Mouse (Mus musculus): Measurements from ENCODE around the gene Mettl8.

Mettl8 gene

DNA sequence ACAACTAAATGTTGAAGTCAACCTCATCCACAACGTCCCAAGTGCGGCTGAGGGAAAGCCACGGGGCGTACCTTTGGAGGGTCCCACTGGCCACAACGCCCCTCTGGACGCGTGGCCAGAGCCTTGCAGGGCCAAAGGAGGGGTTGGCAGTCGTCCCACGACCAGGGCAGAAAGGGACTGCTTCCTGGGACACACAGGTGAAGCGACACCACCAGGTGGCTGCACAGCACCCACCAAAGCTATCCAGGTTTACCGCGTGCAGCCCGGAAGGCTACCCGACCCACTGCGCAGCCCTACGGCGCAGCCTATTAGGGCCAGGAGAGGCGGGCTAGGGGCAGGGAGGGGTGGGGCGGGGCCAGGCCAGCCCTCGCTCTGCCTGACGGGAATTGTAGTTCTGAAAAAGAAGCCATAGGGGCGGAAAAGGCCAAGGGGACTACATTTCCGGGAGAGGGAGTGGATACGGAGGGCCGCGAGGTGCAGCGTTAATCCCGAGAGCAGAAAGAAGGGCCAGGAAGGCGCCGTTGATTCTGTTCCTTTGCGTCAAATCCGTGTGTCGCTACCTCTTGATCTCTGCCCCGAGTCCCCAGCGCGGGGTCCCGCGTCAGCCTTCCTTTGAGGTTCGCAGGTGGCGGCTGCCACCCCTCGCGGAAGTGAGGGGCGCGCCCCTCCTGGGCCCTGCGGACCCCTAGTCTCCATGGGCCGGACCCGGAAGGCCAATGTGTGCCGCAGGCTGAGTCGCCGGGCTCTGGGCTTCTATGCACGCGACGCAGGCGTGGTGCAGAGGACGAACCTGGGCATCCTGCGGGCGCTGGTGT lies at the start of gene Mettl8, which contains the start of gene Dcaf17:
TSS of gene Mettl8 (minus strand) at position 284 of the 815 bp plus-strand sequence.
TSS of gene Dcaf17 (plus strand) at position 29 of the 815 bp plus-strand sequence.
- peak; percentile 94 for DNase-seq

- DNase-seq: no peak
Observed at GRCm38 (mm10) chr2:71104696-71105095, 49.3 kb upstream of the Mettl8 start.

DNA sequence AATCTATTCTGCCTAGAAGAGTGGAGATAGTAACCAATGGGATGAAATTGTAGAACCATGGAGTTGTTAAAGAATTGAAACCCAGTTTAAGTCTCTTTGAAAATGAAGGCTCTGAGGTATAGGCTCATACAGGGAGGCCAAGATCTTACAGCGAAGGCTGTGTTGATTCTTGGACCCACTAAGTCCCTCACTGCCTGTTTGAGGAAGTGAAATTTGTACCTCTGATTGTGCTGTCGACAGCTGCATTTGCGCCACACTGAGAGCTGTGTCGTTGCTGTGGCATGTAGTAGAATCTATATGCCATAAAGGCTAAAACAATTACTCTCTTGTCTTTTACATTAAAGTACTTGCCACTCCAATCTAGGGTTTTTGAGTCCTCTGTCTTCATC lies 47.9 kb upstream of the Mettl8 start:
- DNase-seq: no peak

- DNase-seq: no peak
Observed at GRCm38 (mm10) chr2:71102621-71103291, 47.4 kb upstream of the Mettl8 start.

GRCm38 (mm10) chr2:71096170-71096569 lies 40.8 kb upstream of the Mettl8 start:
- no peak for DNase-seq

- DNase-seq: no peak
Observed at GRCm38 (mm10) chr2:71090660-71091445, 35.5 kb upstream of the Mettl8 start.

GRCm38 (mm10) chr2:71089766-71090165 lies 34.4 kb upstream of the Mettl8 start:
- DNase-seq: no peak

- DNase-seq: no peak
Observed at GRCm38 (mm10) chr2:71083454-71084193, 28.2 kb upstream of the Mettl8 start.

DNA sequence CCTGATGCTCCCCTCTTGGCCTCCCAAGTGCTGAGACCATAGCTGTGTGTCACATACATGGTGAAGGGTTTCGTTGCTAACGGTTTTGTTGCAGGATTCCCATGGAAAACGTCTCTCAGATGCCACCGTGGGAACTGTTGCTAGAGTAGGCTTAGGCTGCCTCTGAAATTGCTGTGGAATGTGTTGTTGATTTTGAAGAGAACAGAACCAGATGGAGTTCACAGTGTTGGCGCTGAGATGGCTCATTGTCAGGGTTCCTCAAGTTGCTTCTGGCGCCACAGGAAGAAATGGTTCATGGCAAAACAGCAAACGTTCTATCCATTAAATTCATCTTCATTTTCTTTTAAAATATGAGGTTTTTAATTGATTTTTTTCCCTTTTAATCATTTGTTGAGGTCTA lies 27.0 kb upstream of the Mettl8 start:
- DNase-seq: no peak

- DNase-seq: no peak
Observed at GRCm38 (mm10) chr2:71073828-71074227, 18.4 kb upstream of the Mettl8 start.

DNA sequence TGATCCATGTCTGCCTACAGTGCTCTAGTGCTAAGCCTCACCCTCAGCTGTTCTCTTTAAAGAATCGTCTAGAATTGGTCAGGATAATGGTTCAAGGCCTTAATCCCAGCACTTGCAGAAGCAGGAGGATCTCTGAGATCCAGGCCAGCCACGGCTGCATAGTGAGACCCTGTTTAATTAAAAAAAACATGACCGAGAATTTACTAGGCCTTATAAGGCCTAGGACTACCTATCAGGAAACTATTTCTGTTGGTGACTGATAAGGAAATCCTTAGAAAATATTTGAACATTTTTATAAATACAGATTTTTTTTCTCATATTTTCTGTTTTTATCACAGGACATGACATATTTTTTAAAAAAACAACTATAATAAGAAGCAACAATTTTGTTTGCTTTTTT lies 17.9 kb upstream of the Mettl8 start:
- DNase-seq: no peak

- DNase-seq: no peak
Observed at GRCm38 (mm10) chr2:71071601-71072000, 16.2 kb upstream of the Mettl8 start.

DNA sequence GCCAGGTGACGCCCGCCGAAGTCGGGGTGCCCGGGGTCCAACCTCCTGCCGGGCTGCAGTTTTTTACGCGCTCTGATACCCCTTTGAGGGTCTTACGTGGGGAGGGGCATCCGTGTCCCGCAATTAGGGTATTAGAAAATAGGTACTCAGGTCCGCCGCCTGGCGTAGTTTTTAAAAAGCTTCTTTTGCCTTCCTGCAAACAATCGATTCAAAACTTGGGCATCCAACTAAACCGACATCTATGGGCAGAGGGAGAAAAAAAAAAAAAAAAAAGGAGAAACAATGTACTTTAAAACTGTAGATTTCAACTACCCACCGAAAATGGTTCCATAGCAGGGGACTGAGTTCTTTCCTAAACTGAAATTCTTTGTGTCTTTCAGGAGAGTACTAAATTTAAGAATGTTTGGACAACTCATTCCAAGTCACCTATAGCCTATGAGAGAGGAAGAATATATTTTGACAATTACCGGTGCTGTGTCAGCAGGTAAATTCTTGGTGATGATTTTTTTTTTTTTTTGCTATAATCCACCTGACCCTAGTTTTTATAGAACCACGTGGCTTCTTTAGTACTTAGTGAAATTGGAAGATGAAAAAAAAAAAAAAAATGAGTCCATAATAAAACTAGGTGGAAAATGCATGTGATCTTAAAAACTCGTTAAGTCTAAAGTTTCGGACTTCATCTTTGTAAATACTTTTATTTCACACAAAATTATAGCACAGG lies 892 bp upstream of the Mettl8 start:
- no peak for DNase-seq

- DNase-seq: no peak
Observed at GRCm38 (mm10) chr2:71054716-71055115, 667 bp downstream of the Mettl8 start.

DNA sequence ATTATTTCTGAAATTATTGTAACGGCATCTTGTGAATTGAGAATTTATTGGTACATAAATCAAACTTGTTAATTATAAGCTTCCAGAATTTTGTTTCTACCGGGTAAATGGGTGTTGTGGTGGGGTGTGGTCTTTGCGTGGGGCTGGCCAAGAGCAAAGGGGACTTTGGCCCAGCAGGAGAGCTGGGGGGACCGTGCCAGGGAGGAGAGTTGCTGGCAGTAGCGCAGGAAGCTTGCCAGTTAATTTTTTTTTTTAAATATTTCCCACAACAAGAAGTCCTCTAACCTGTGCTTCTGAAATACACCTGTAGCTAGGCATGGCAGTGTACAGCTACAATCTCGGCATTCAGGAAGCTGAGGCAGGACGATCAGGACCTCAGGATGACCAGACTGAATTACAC lies 4.9 kb downstream of the Mettl8 start:
- DNase-seq: no peak

DNA sequence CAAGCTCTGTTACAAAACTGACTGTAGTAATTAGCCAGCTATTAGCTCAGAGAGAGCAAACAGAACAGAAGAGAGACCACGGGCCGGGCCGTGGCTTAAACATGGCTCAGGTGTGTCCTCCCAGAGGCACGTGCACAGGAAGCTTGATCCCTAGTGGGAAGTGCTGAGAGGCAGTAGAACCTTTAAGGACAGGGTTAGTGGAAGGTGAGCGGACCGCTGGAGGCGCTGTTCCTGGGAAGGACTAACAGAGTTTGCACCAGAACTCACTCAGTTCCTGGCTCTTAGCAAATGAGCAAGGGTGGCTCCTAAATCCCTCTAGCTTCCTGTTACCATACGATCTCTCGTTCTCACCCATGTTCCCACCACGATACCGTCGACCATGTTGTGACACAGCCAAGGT lies 6.5 kb downstream of the Mettl8 start:
- DNase-seq: no peak

- DNase-seq: peak; percentile 22
Observed at GRCm38 (mm10) chr2:71046751-71047320, 8.5 kb downstream of the Mettl8 start.

DNA sequence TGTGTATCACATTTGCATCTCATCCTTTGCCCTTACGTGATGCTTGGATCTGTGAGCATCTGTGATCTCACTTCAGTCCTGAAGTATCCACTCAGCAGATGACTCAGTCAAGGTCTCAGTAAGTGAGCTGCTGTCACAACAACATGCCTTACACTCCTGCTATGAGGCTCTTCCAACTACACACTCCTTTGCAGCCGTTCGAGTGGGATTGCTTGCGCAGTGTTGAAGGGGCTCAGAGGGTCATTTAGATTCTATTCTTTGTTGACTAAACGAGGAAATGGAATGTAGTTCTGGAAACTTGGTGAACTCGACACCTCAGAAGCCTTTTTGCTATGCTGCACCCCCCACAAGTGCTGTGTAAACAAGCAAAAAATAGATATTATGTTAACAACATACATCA lies 9.2 kb downstream of the Mettl8 start:
- peak; percentile 23 for DNase-seq

GRCm38 (mm10) chr2:71039522-71040121 lies 15.8 kb downstream of the Mettl8 start:
- peak; percentile 86 for DNase-seq

DNA sequence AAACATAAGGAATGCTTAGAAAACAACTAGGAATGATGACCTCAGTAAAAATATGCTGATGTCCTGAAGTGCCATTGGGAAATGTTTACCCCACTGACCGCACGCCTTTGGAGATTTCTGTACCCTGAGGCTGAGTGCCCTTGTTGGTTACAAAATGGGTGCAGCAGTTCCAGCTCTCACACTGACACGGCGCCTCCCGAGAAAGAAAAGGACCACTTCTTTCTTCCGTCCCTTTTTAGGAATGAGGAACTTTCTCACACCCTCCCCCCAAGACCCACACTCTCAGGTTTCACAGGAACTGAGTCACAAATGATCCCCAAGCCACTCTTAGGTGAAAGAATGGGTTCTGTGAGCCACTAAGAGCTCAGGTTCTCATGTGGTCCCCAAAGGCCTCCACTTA lies 17.9 kb downstream of the Mettl8 start:
- DNase-seq: peak; percentile 12

DNA sequence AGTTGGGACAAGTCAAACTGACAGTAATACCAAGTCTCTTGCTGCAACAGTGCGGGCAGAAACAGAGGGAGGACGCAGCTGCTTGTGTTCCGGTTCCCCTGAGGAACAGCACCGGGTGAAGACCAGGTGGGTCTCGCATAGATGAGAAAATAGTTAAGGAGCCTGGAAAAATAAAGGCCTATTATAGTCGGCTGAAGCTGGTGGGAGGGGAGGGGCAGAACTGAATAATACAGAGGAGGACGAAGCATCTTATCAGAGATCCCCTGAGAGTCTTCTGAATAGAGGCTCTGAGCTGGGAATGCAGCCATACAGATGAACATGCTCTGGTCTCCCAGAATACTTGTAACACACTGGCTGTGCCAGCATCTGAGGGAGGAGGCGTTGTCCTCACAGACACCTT lies 21.4 kb downstream of the Mettl8 start:
- no peak for DNase-seq

Measured in lung, postnatal 14 days (tissue).